Comparison of ENCODE assay signal across 11 mouse cellular contexts in genomic region chr1:151646380-151646779, GRCm38 (mm10).
"Had no signal": no experiment of that assay in that cellular context is flagged by ENCODE, and none has a peak within 500 bp of the region (broad histone marks: within the 10 kb centered on the region; RNA-seq: fewer than 3 reads in every experiment).

No protein-coding gene starts in this region.

- DNase-seq: liver, postnatal 0 days; lung, adult 2 months; lung, postnatal 14 days; lung, postnatal 36 days; right cerebral cortex, adult 18-20 months; right cerebral cortex, postnatal 25 days; right cerebral cortex, postnatal 4 days; spleen, adult 18-20 months; thymus, adult 18-20 months; thymus, postnatal 14 days; thymus, postnatal 36 days had no signal
